ENCODE assay signal across 1 mouse cellular context in genomic region chr10:19875346-19875745, GRCm38 (mm10).
TF ChIP-seq lines count a peak whose summit lies in the region.

No protein-coding gene starts in this region.

TF ChIP-seq in MEL, 35 proteins besides CTCF, POLR2A, EP300 and RAD21:
- TF ChIP-seq BHLHE40 (IDR thresholded peaks at IDR 0.05; ENCODE audit: borderline replicate concordance, low read depth, low read length) (peak; percentile 23; the same call in 1 of the 2 replicates), MAFK (IDR thresholded peaks at IDR 0.05; ENCODE audit: borderline replicate concordance, low read depth, low read length) (peak; percentile 100), SIN3A (IDR thresholded peaks at IDR 0.05; ENCODE audit: low read length) (peak; percentile 76), ZNF384 (IDR thresholded peaks at IDR 0.05; ENCODE audit: low read depth, low read length) (no peak), TAL1 (IDR thresholded peaks at IDR 0.05; ENCODE audit: low read length) (0 out of 2 replicates have a peak, but pooled peaks have one; percentile 11), MAX (IDR thresholded peaks at IDR 0.05; ENCODE audit: low read length) (peak; percentile 56; the same call in 1 of the 2 replicates), E2F4 (IDR thresholded peaks at IDR 0.05; ENCODE audit: borderline replicate concordance, low read depth, low read length) (no peak), ETS1 (IDR thresholded peaks at IDR 0.05; ENCODE audit: low read depth, low read length) (peak; percentile 90), TBP (IDR thresholded peaks at IDR 0.05; ENCODE audit: low read depth, low read length) (0 out of 2 replicates have a peak, but pooled peaks have one; percentile 26), KAT2A (conservative IDR thresholded peaks at IDR 0.05; ENCODE audit: low read depth, low read length) (no peak), UBTF (IDR thresholded peaks at IDR 0.05; ENCODE audit: borderline replicate concordance, insufficient read depth, low read depth, low read length) (no peak), MYC (IDR thresholded peaks at IDR 0.05; ENCODE audit: low read depth, low read length) (peak; percentile 45; the same call in 1 of the 2 replicates), MXI1 (IDR thresholded peaks at IDR 0.05; ENCODE audit: low read depth, low read length) (peak; percentile 87), USF1 (IDR thresholded peaks at IDR 0.05; ENCODE audit: low read depth, low read length) (no peak), TCF12 (IDR thresholded peaks at IDR 0.05; ENCODE audit: low read depth, low read length) (0 out of 2 replicates have a peak, but pooled peaks have one; percentile 30), HCFC1 (IDR thresholded peaks at IDR 0.05; ENCODE audit: low read depth, low read length) (no peak), CHD1 (IDR thresholded peaks at IDR 0.05; ENCODE audit: low read depth, low read length) (no peak), ZKSCAN1 (IDR thresholded peaks at IDR 0.05; ENCODE audit: low read depth, low read length) (no peak)
